Mouse (Mus musculus): ENCODE measurements around the gene Hist1h4k.

DNA sequence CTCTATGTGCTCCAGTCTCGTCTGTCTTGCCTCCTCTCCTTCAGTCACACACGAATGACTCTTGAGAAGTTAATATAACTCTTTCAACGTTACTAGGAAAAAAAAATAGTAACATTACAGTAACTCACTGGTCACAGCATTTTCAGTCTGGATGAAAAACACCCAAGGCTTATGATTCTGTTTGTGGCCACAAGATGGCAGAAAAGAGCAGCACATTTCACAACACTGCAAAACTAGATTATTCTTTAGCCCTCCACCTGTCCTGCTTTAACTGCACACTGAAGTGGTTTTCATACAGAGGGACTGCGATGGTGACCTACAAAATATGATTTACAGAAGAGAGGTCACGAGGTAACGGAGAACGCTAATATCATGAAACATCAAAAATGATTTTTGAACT is 35.6 kb downstream of the Hist1h4k start:
- TF ChIP-seq CTCF (IDR thresholded peaks at IDR 0.05) (peak; percentile 96), POLR2A (IDR thresholded peaks at IDR 0.05; ENCODE audit: insufficient read depth, low read depth, low read length) (no peak), EP300 (IDR thresholded peaks at IDR 0.05; ENCODE audit: insufficient read depth, low read depth, low read length) (no peak)
